Mouse (Mus musculus) T-helper 1 cell (primary cell): ENCODE data around the gene Rhbdd2.

Source experiments
- in situ Hi-C: fragments of 300-600 bp; cut with MboI, MseI; formaldehyde crosslinking; loops from one replicate; pipeline ENCODE4 v1.15.1; 2025; ENCODE audit warnings: high pct_unique_total_duplicates

The Rhbdd2 gene

GRCm38 (mm10) chr5:135645330-135645729 lies 12.9 kb downstream of the Rhbdd2 start:
- in situ Hi-C loops = loop anchor here (5.0 kb wide), 1 partner anchor 37 kb away; no protein-coding TSS in a partner anchor

GRCm38 (mm10) chr5:135646038-135646437 lies 13.6 kb downstream of the Rhbdd2 start:
- in situ Hi-C loops = loop anchor here (5.0 kb wide), 1 partner anchor 36 kb away; no protein-coding TSS in a partner anchor

GRCm38 (mm10) chr5:135648461-135649308 lies 16.3 kb downstream of the Rhbdd2 start:
- in situ Hi-C loops = loop anchor here (5.0 kb wide), 1 partner anchor 34 kb away; no protein-coding TSS in a partner anchor

- in situ Hi-C loops = loop anchor here (5.0 kb wide), 1 partner anchor 33 kb away; no protein-coding TSS in a partner anchor
Observed at GRCm38 (mm10) chr5:135649309-135649633, 16.9 kb downstream of the Rhbdd2 start.

GRCm38 (mm10) chr5:135651536-135651935 lies 19.1 kb downstream of the Rhbdd2 start:
- in situ Hi-C loops = no loop called here

GRCm38 (mm10) chr5:135653209-135653608 lies 20.8 kb downstream of the Rhbdd2 start:
- in situ Hi-C loops = no loop called here

GRCm38 (mm10) chr5:135656046-135656445 lies 23.6 kb downstream of the Rhbdd2 start:
- in situ Hi-C loops = no loop called here

- in situ Hi-C loops = no loop called here
Observed at GRCm38 (mm10) chr5:135657128-135657527, 24.7 kb downstream of the Rhbdd2 start.

GRCm38 (mm10) chr5:135657703-135658373 lies 25.4 kb downstream of the Rhbdd2 start:
- in situ Hi-C loops = no loop called here

GRCm38 (mm10) chr5:135659956-135660355 lies 27.5 kb downstream of the Rhbdd2 start:
- in situ Hi-C loops = no loop called here

GRCm38 (mm10) chr5:135660535-135660934 lies 28.1 kb downstream of the Rhbdd2 start:
- in situ Hi-C loops = no loop called here

- in situ Hi-C loops = no loop called here
Observed at GRCm38 (mm10) chr5:135666890-135667289, 34.5 kb downstream of the Rhbdd2 start.

- in situ Hi-C loops = no loop called here
Observed at GRCm38 (mm10) chr5:135668071-135668470, 35.7 kb downstream of the Rhbdd2 start.

- in situ Hi-C loops = no loop called here
Observed at GRCm38 (mm10) chr5:135669741-135670275, 37.4 kb downstream of the Rhbdd2 start, which contains the start of gene Por. Gene Por, plus strand, starts transcription at chr5:135670033.

- in situ Hi-C loops = no loop called here
Observed at GRCm38 (mm10) chr5:135670881-135671280, 38.5 kb downstream of the Rhbdd2 start.

GRCm38 (mm10) chr5:135672509-135672908 lies 40.1 kb downstream of the Rhbdd2 start:
- in situ Hi-C loops = no loop called here

GRCm38 (mm10) chr5:135672980-135673379 lies 40.6 kb downstream of the Rhbdd2 start:
- in situ Hi-C loops = no loop called here

- in situ Hi-C loops = no loop called here
Observed at GRCm38 (mm10) chr5:135674349-135674775, 41.9 kb downstream of the Rhbdd2 start.

- in situ Hi-C loops = no loop called here
Observed at GRCm38 (mm10) chr5:135674821-135675220, 42.4 kb downstream of the Rhbdd2 start.

GRCm38 (mm10) chr5:135676696-135677095 lies 44.3 kb downstream of the Rhbdd2 start:
- in situ Hi-C loops = no loop called here

GRCm38 (mm10) chr5:135677251-135677650 lies 44.8 kb downstream of the Rhbdd2 start:
- in situ Hi-C loops = no loop called here

GRCm38 (mm10) chr5:135678481-135678880 lies 46.1 kb downstream of the Rhbdd2 start:
- in situ Hi-C loops = no loop called here
